ENCODE assay signal across 27 mouse cellular contexts in genomic region chr1:85664266-85664665, GRCm38 (mm10). TPM values are rescaled to one million over a fixed set of nuclear protein-coding genes. Genes with fewer than 3 reads are reported as not detected.
"Had no signal": no experiment of that assay in that cellular context is flagged by ENCODE, and none has a peak within 500 bp of the region (broad histone marks: within the 10 kb centered on the region; RNA-seq: fewer than 3 reads in every experiment).

No protein-coding gene starts in this region.

- H3K9me3 ChIP-seq: embryonic facial prominence, embryonic 10.5 days; embryonic facial prominence, embryonic 12.5 days; embryonic facial prominence, embryonic 13.5 days; embryonic facial prominence, embryonic 15.5 days; forebrain, embryonic 10.5 days; forebrain, embryonic 12.5 days; forebrain, embryonic 13.5 days; forebrain, embryonic 15.5 days had no signal

- H3K4me1 ChIP-seq: embryonic facial prominence, embryonic 12.5 days; embryonic facial prominence, embryonic 13.5 days; embryonic facial prominence, embryonic 15.5 days; forebrain, embryonic 10.5 days; forebrain, embryonic 12.5 days; forebrain, embryonic 13.5 days; forebrain, embryonic 15.5 days had no signal

- H3K36me3 ChIP-seq: embryonic facial prominence, embryonic 10.5 days; embryonic facial prominence, embryonic 12.5 days; embryonic facial prominence, embryonic 13.5 days; embryonic facial prominence, embryonic 15.5 days; forebrain, embryonic 10.5 days; forebrain, embryonic 12.5 days; forebrain, embryonic 15.5 days had no signal

- ATAC-seq: forebrain, embryonic 13.5 days; forebrain, embryonic 14.5 days; forebrain, embryonic 15.5 days; forebrain, embryonic 16.5 days; forebrain, postnatal 0 days had no signal

- H3K4me3 ChIP-seq: embryonic facial prominence, embryonic 10.5 days; embryonic facial prominence, embryonic 12.5 days; embryonic facial prominence, embryonic 13.5 days; embryonic facial prominence, embryonic 15.5 days; erythroblast, embryonic 14.5 days; forebrain, embryonic 10.5 days; forebrain, embryonic 12.5 days; forebrain, embryonic 13.5 days; forebrain, embryonic 15.5 days; gastrocnemius, adult 2 months; heart, adult 2 months had no signal

- H3K27ac ChIP-seq: embryonic facial prominence, embryonic 10.5 days; embryonic facial prominence, embryonic 12.5 days; embryonic facial prominence, embryonic 13.5 days; embryonic facial prominence, embryonic 15.5 days; forebrain, embryonic 10.5 days; forebrain, embryonic 12.5 days; forebrain, embryonic 13.5 days; forebrain, embryonic 15.5 days; gastrocnemius, adult 2 months; heart, adult 2 months had no signal

- H3K27me3 ChIP-seq: embryonic facial prominence, embryonic 12.5 days; embryonic facial prominence, embryonic 13.5 days; embryonic facial prominence, embryonic 15.5 days; forebrain, embryonic 12.5 days; forebrain, embryonic 13.5 days; forebrain, embryonic 15.5 days had no signal

- H3K9ac ChIP-seq: embryonic facial prominence, embryonic 12.5 days; embryonic facial prominence, embryonic 13.5 days; embryonic facial prominence, embryonic 15.5 days; forebrain, embryonic 12.5 days; forebrain, embryonic 13.5 days; forebrain, embryonic 15.5 days; forebrain, postnatal 0 days had no signal

- DNase-seq: cerebellum, adult 8-10 months; cerebellum, adult 9-10 months; cerebellum, adult 9-11 months; cerebellum, postnatal 10 days; cerebellum, postnatal 14 days; cerebellum, postnatal 25 days; cerebellum, postnatal 36 days; embryo, embryonic 11 days; forebrain, postnatal 0 days; gastrocnemius, adult 2 months; gastrocnemius, postnatal 10 days; gastrocnemius, postnatal 14 days; gastrocnemius, postnatal 25 days; gastrocnemius, postnatal 36 days; heart, adult 18-20 months; heart, adult 2 months had no signal

RNA-seq across cellular contexts. Expression of gene Sp100, which starts 14.5 kb away (rescaled TPM):
- polyA plus RNA-seq: forebrain, embryonic 16.5 days had no signal
